Mouse (Mus musculus): ENCODE results near the gene Gm20661.

GRCm38 (mm10) chr9:108027867-108028266 is 45.0 kb downstream of the Gm20661 start:
- TF ChIP-seq CTCF (IDR thresholded peaks at IDR 0.05) (peak; percentile 28; the same call in 1 of the 2 replicates), POLR2A (IDR thresholded peaks at IDR 0.05; ENCODE audit: insufficient read depth, low read depth, low read length) (no peak), EP300 (IDR thresholded peaks at IDR 0.05; ENCODE audit: insufficient read depth, low read depth, low read length) (no peak)

Measured in heart, adult 2 months (tissue).